Mouse (Mus musculus): Measurements from ENCODE around the gene Ncoa1.

DNA sequence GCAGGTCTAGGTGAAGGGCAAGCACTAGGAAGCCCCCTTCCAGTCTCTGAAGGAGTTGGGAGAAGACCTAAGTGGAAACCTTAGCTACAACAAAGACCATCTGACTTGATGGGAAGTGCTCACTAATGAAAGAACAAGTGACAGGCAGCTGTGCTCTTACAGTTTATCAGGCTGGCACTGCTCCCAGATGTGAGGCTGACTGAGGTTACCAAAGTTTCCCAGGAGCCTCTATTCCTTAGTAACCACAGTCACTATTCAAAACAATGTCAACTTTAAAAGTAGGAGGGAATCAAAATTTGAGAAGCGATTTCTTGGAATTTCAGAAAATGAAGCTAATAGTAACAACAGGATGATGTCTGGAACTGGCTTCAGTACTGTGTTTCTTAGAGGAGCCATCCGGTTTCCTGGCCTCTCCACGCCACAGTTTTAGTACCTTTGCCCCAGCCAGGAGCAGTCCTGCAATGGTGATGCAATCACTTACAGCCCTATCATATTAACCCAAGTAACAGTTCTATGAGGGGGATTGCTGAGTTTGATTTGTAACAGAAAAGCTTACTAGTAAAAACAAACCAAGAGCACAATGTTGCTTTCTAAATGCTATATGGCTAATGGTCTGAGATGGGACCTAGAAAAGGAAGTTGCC, 90.8 kb downstream of the Ncoa1 start:
- TF ChIP-seq POLR2A (IDR thresholded peaks at IDR 0.05; ENCODE audit: insufficient read depth, low read depth, low read length) (no peak), CTCF (IDR thresholded peaks at IDR 0.05; ENCODE audit: insufficient read depth, low read depth, low read length) (no peak)

Data from olfactory bulb, adult 2 months (tissue).